Mouse (Mus musculus): ENCODE measurements around the gene Lurap1. TPM values are rescaled to one million over a fixed set of nuclear protein-coding genes. Genes with fewer than 3 reads are reported as not detected.
A peak's percentile ranks its signal among the peaks of the same experiment; 100 is the strongest.

Gene Lurap1
- polyA plus RNA-seq, 1 experiment from 2014 or later: 1.5 TPM

DNA sequence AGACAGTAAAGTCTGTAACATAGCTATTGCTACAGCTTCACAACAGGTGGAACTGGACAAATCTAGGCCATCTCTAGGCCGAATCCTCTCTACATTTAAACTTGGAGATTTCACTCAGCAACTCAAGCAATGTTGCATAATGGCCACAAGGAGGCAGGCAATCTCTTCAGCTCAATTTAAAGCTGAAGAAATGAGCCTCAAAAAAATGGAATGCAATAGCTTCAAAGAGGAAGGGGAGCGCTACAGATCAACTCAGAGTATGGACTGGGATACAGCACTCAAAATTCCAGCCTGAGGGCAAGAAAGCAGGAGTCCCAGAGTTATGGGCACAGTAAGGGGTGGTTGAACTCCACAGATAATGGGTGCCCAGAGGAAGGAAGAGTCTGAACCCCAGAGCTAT is 16.1 kb downstream of the Lurap1 start:
- Histone ChIP-seq H3K4me1 (ENCODE audit: control insufficient read depth, insufficient read depth, low read length) (no peaks in the 10 kb centered on the region), H3K36me3 (ENCODE audit: control insufficient read depth, insufficient read depth, low read length) (no peaks in the 10 kb centered on the region), H3K9ac (ENCODE audit: low read length) (no peak overlapping the region), H3K4me2 (ENCODE audit: low read length) (no peak overlapping the region), H3K4me3 (ENCODE audit: low read depth, low read length) (no peak overlapping the region), H3K27ac (ENCODE audit: low read depth, low read length) (no peak overlapping the region), H3K9me3 (replicated peaks; ENCODE audit: control insufficient read depth, low read length) (no peaks in the 10 kb centered on the region), H3K27me3 (replicated peaks; ENCODE audit: control insufficient read depth, insufficient read depth, low read length) (no peaks in the 10 kb centered on the region)
- ATAC-seq (no peak), DNase-seq (ENCODE audit: low spot score) (peak; percentile 83)
- 32% methylated on average over 2 of the region's 2 CpGs for WGBS

DNA sequence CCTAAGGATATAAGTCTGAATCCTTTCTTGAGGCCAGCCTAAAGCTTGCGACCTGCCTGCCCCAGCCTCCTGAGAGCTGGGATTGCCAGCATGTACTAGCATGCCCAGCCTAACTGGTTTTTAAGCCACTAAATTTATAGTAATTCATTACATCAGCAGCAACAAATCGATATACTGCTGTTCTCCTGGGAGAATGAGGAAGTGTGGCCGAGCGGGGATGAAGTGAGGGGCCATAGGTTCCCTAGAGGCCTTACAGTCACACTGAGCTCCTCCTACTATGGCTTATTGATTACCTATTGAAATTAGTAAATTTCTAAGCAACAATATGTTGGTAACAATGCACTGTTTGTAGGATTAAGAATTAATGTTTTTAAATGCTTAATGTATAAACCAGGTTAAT is 18.0 kb downstream of the Lurap1 start:
- no peak overlapping the region for H3K4me3 ChIP-seq (ENCODE audit: low read depth, low read length)

DNA sequence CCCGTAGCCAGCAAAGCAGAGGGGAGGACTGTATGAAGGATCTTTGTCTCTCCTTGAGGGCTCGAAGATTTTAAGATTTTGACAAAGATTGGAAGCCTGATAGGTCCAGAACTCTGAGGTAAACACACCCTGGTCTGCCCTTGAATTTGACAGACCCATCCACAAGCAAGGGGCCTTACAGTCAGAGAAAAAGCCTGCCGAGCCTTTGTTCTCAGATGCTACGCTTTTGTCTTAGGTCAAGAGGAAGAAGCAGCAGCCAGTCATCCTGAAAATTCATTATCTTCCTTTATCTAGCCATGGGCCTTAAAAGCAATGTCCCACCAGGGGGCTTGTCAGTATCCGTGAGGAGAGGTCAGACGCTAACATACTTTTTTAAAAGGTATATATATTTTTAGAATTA is 23.2 kb downstream of the Lurap1 start:
- Histone ChIP-seq H3K4me1 (ENCODE audit: control insufficient read depth, insufficient read depth, low read length) (peaks cover 6% of the 10 kb centered on the region), H3K27ac (ENCODE audit: low read depth, low read length) (no peak overlapping the region), H3K9ac (ENCODE audit: low read length) (no peak overlapping the region), H3K4me2 (ENCODE audit: low read length) (no peak overlapping the region), H3K36me3 (ENCODE audit: control insufficient read depth, insufficient read depth, low read length) (no peaks in the 10 kb centered on the region), H3K9me3 (replicated peaks; ENCODE audit: control insufficient read depth, low read length) (no peaks in the 10 kb centered on the region), H3K4me3 (ENCODE audit: low read depth, low read length) (no peak overlapping the region), H3K27me3 (replicated peaks; ENCODE audit: control insufficient read depth, insufficient read depth, low read length) (no peaks in the 10 kb centered on the region)
- 77% methylated on average over 6 of the region's 6 CpGs for WGBS
- DNase-seq (ENCODE audit: low spot score): no peak
- ATAC-seq: no peak

More for the DNA sequence above, 18.0 kb downstream of the Lurap1 start:
- Histone ChIP-seq H3K4me2 (ENCODE audit: low read length) (no peak overlapping the region), H3K9me3 (replicated peaks; ENCODE audit: control insufficient read depth, low read length) (no peaks in the 10 kb centered on the region), H3K9ac (ENCODE audit: low read length) (no peak overlapping the region), H3K36me3 (ENCODE audit: control insufficient read depth, insufficient read depth, low read length) (no peaks in the 10 kb centered on the region), H3K4me1 (ENCODE audit: control insufficient read depth, insufficient read depth, low read length) (no peaks in the 10 kb centered on the region), H3K27ac (ENCODE audit: low read depth, low read length) (no peak overlapping the region), H3K27me3 (replicated peaks; ENCODE audit: control insufficient read depth, insufficient read depth, low read length) (no peaks in the 10 kb centered on the region)
- DNase-seq (ENCODE audit: low spot score) (no peak), ATAC-seq (no peak)
- 94% methylated on average over 4 of the region's 4 CpGs for WGBS

DNA sequence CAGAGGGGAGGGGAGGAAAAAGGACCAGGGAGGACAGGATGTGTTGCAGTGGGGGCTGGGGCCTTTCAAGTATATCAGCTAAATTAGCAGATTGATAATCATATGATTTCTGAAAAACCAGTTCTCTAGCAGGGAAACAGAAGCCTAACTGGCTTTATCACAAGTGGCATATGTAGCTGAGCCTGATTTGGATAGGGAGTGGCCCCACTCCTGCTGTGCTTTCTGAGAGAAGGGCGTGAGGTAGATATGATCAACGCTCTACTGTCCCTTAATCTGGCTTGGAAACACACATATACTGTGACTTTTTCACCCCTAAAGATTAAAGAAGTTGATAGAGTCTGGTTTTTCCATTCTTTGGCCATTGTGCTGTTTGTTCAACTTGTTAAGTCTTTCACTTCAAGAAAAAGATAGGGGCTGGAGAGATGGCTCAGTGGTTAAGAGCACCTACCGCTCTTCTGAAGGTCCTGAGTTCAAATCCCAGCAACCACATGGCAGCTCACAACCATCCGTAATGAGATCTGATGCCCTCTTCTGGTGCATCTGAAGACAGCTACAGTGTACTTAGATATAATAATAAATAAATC is 25.2 kb downstream of the Lurap1 start:
- Histone ChIP-seq H3K4me1 (ENCODE audit: control insufficient read depth, insufficient read depth, low read length) (peaks cover 9% of the 10 kb centered on the region), H3K9me3 (replicated peaks; ENCODE audit: control insufficient read depth, low read length) (no peaks in the 10 kb centered on the region), H3K9ac (ENCODE audit: low read length) (no peak overlapping the region), H3K4me2 (ENCODE audit: low read length) (no peak overlapping the region), H3K27me3 (replicated peaks; ENCODE audit: control insufficient read depth, insufficient read depth, low read length) (no peaks in the 10 kb centered on the region), H3K27ac (ENCODE audit: low read depth, low read length) (no peak overlapping the region), H3K4me3 (ENCODE audit: low read depth, low read length) (no peak overlapping the region), H3K36me3 (ENCODE audit: control insufficient read depth, insufficient read depth, low read length) (no peaks in the 10 kb centered on the region)
- DNase-seq (ENCODE audit: low spot score): no peak
- WGBS: 87% methylated on average over 4 of the region's 4 CpGs
- ATAC-seq: no peak

DNA sequence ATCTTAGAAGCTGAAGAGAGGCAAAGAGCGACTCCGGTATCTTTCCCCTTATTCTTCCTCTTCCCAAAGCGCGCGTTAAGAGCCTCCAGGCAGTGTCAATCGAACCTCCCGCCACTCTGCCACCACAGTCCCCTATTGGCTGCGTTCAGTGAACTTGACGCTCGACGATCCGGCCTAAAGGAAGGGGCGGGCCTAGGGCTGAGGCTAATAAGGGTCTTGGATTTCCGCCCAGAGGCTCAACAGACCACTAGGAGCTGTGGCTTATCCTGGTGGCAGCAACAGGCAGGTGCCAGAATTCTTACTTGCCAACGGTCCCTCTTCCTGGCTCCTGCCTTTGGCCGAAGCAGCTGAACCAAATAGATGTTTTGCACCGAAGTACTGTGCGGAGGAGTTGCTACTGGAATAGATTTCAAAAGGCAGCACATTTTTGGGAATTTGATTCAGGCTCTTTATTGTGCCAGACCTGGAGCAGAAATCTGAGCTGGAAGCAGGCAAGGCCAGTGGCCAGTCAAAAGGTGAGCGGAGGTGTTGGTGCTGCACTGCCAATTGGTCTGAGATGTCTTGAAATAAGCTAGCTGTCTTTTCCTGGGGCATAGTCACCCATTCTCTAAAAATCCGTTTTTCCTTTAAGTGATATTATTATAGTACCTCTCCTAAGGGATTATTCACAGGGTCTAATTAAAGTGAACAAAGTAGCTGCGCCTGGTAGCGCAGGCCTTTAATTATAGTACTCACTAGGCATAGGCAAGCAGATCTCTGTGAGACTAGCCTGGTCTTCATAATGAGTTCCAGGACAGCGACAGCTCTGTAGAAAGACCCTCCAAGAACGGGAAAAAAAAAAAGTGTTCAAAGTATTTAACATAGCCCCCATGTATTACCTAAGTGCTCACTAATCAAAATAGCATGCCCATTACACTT is 27.3 kb downstream of the Lurap1 start, which contains the start of the genes Rad54l and Pomgnt1:
Gene Rad54l (minus strand): TSS at position 89 of the 918 bp plus-strand sequence.
Gene Pomgnt1 (plus strand): TSS at position 239 of the 918 bp plus-strand sequence.
- Histone ChIP-seq H3K4me3 (ENCODE audit: low read depth, low read length) (peak within 1 kb of the TSS; percentile 46), H3K36me3 (ENCODE audit: control insufficient read depth, insufficient read depth, low read length) (no peaks in the 10 kb centered on the region), H3K9ac (ENCODE audit: low read length) (peak within 1 kb of the TSS; percentile 66), H3K27me3 (replicated peaks; ENCODE audit: control insufficient read depth, insufficient read depth, low read length) (no peaks in the 10 kb centered on the region), H3K9me3 (replicated peaks; ENCODE audit: control insufficient read depth, low read length) (no peaks in the 10 kb centered on the region), H3K4me1 (ENCODE audit: control insufficient read depth, insufficient read depth, low read length) (peaks cover 9% of the 10 kb centered on the region), H3K4me2 (ENCODE audit: low read length) (peak within 1 kb of the TSS; percentile 68), H3K27ac (ENCODE audit: low read depth, low read length) (peak within 1 kb of the TSS; percentile 55; the same call in 1 of the 2 replicates)
- peak; percentile 98 for DNase-seq (ENCODE audit: low spot score)
- peak; percentile 99 for ATAC-seq
- WGBS: under 1% methylated on average over 24 of the region's 24 CpGs

DNA sequence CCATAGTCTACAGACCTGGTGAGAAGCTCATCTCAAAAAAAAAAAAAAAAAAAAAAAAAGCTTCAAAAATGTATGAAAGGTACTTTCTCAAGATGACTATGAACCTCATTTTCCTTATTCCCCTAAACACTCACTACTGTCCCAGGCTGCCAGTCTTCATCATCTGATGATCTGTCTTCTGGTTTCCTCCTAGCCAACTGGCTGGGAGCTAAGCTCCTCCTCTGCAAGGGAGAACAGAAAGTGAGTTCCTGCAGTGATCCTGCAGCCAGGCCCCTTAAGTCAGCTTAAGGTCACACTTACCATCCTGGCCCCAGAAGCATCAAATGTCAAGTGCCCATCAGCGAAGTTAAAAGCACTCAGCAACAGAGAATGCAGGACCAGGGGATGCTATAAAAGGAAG is 28.4 kb downstream of the Lurap1 start:
- H3K4me2 ChIP-seq (ENCODE audit: low read length): peak overlapping the region; percentile 68
- H3K36me3 ChIP-seq (ENCODE audit: control insufficient read depth, insufficient read depth, low read length): 0 out of 2 replicates have a peak, but pooled peaks cover 4% of the 10 kb centered on the region
- no peak overlapping the region for H3K27ac ChIP-seq (ENCODE audit: low read depth, low read length)
- WGBS: 3% methylated on average over 1 of the region's 1 CpGs
- peak overlapping the region; percentile 66 for H3K9ac ChIP-seq (ENCODE audit: low read length)
- H3K4me3 ChIP-seq (ENCODE audit: low read depth, low read length): peak overlapping the region; percentile 46
- H3K27me3 ChIP-seq (replicated peaks; ENCODE audit: control insufficient read depth, insufficient read depth, low read length): no peaks in the 10 kb centered on the region
- H3K9me3 ChIP-seq (replicated peaks; ENCODE audit: control insufficient read depth, low read length): no peaks in the 10 kb centered on the region
- DNase-seq (ENCODE audit: low spot score) (no peak), ATAC-seq (no peak)
- peaks cover 9% of the 10 kb centered on the region for H3K4me1 ChIP-seq (ENCODE audit: control insufficient read depth, insufficient read depth, low read length)

DNA sequence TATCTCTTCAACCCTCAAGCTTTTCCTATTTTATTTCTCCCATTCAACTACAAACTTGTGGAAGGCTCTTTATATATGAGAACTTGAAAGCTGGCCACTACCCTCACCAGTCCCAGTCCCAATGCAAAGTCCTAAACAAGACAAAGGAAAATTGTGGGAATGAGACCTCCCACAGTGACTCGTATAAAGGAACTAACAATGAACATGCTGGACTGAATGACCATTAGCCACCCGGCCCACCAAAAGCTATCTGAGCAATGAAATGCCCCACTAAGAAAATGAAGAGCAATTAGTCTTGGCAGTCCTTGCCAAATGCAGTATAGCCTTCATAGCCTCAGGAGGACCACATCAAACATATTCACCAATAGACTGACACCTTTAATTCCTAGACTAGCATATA is 39.7 kb downstream of the Lurap1 start:
- ATAC-seq (no peak), DNase-seq (ENCODE audit: low spot score) (no peak)
- H3K27ac ChIP-seq (ENCODE audit: low read depth, low read length): no peak overlapping the region
- no peak overlapping the region for H3K9ac ChIP-seq (ENCODE audit: low read length)
- 37% methylated on average over 2 of the region's 2 CpGs for WGBS
- no peak overlapping the region for H3K4me3 ChIP-seq (ENCODE audit: low read depth, low read length)
- H3K9me3 ChIP-seq (replicated peaks; ENCODE audit: control insufficient read depth, low read length): no peaks in the 10 kb centered on the region
- H3K4me2 ChIP-seq (ENCODE audit: low read length): no peak overlapping the region
- no peaks in the 10 kb centered on the region for H3K4me1 ChIP-seq (ENCODE audit: control insufficient read depth, insufficient read depth, low read length)
- H3K27me3 ChIP-seq (replicated peaks; ENCODE audit: control insufficient read depth, insufficient read depth, low read length): no peaks in the 10 kb centered on the region
- H3K36me3 ChIP-seq (ENCODE audit: control insufficient read depth, insufficient read depth, low read length): peaks cover 25% of the 10 kb centered on the region

DNA sequence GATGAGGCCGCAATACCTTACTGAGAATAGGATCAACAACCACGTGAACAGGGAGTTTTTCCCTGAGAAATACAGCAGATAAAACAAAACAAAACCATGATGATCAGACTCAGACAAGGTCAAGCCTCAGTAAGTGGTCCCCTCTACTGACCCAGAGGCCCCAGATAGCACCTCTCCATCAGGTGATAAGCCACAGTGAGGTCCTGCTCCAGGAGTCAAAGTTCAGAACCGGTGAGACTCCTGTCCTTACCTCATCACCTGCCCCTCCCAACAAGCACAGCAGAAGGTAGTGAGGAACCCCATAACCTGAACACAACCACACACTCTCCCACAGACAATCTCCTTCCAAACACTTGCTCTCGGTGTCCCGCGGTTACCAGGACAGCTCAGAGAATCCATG is 40.4 kb downstream of the Lurap1 start:
- Histone ChIP-seq H3K4me2 (ENCODE audit: low read length) (no peak overlapping the region), H3K9ac (ENCODE audit: low read length) (no peak overlapping the region), H3K4me3 (ENCODE audit: low read depth, low read length) (no peak overlapping the region), H3K9me3 (replicated peaks; ENCODE audit: control insufficient read depth, low read length) (no peaks in the 10 kb centered on the region), H3K27me3 (replicated peaks; ENCODE audit: control insufficient read depth, insufficient read depth, low read length) (no peaks in the 10 kb centered on the region), H3K4me1 (ENCODE audit: control insufficient read depth, insufficient read depth, low read length) (no peaks in the 10 kb centered on the region), H3K36me3 (ENCODE audit: control insufficient read depth, insufficient read depth, low read length) (peaks cover 26% of the 10 kb centered on the region), H3K27ac (ENCODE audit: low read depth, low read length) (no peak overlapping the region)
- ATAC-seq (no peak), DNase-seq (ENCODE audit: low spot score) (no peak)
- WGBS: 90% methylated on average over 6 of the region's 6 CpGs

DNA sequence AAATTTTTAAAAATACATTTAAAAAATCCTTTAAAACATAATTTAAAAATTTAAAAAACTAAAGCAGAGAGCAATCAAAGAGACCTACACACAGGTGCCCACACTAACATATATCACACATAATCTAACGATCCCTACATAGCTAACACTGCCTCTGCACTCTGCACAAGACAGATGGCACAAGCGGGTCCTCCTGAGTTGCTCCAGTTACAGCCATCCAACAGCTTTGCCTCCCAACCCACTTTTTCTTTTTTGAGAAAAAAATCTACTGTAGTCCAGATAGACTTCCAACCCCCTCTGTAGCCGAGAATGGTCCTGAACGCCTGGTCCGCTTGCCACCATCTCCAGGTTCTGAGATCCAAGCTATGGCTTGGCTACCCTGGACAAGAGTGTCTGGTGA is 45.9 kb downstream of the Lurap1 start:
- no peak overlapping the region for H3K27ac ChIP-seq (ENCODE audit: low read depth, low read length)
- H3K9ac ChIP-seq (ENCODE audit: low read length): no peak overlapping the region
- no peaks in the 10 kb centered on the region for H3K27me3 ChIP-seq (replicated peaks; ENCODE audit: control insufficient read depth, insufficient read depth, low read length)
- no peaks in the 10 kb centered on the region for H3K9me3 ChIP-seq (replicated peaks; ENCODE audit: control insufficient read depth, low read length)
- WGBS: 94% methylated on average over 5 of the region's 5 CpGs
- H3K4me1 ChIP-seq (ENCODE audit: control insufficient read depth, insufficient read depth, low read length): no peaks in the 10 kb centered on the region
- ATAC-seq (no peak), DNase-seq (ENCODE audit: low spot score) (no peak)
- no peak overlapping the region for H3K4me3 ChIP-seq (ENCODE audit: low read depth, low read length)
- H3K36me3 ChIP-seq (ENCODE audit: control insufficient read depth, insufficient read depth, low read length): peaks cover 43% of the 10 kb centered on the region
- H3K4me2 ChIP-seq (ENCODE audit: low read length): no peak overlapping the region

Data from forebrain, embryonic 14.5 days (tissue).